Mouse (Mus musculus): ENCODE measurements around the gene Srrm1. TPM values are rescaled to one million over a fixed set of nuclear protein-coding genes. Genes with fewer than 3 reads are reported as not detected.

Gene Srrm1
- polyA plus RNA-seq, 1 experiment: 72.7 TPM

GRCm38 (mm10) chr4:135353794-135354450 is 801 bp upstream of the Srrm1 start:
- no peak for DNase-seq (ENCODE audit: low spot score)

- no peak for DNase-seq (ENCODE audit: low spot score)
Observed at GRCm38 (mm10) chr4:135352326-135353065, 625 bp downstream of the Srrm1 start.

- DNase-seq (ENCODE audit: low spot score): no peak
Observed at GRCm38 (mm10) chr4:135337376-135337942, 15.7 kb downstream of the Srrm1 start.

GRCm38 (mm10) chr4:135336023-135336357 is 17.1 kb downstream of the Srrm1 start:
- no peak for DNase-seq (ENCODE audit: low spot score)

GRCm38 (mm10) chr4:135335327-135336022 is 17.6 kb downstream of the Srrm1 start:
- no peak for DNase-seq (ENCODE audit: low spot score)

GRCm38 (mm10) chr4:135326469-135326868 is 26.7 kb downstream of the Srrm1 start:
- no peak for DNase-seq (ENCODE audit: low spot score)

- no peak for DNase-seq (ENCODE audit: low spot score)
Observed at GRCm38 (mm10) chr4:135326046-135326445, 27.1 kb downstream of the Srrm1 start.

GRCm38 (mm10) chr4:135323021-135323420 is 30.1 kb downstream of the Srrm1 start:
- no peak for DNase-seq (ENCODE audit: low spot score)

- DNase-seq (ENCODE audit: low spot score): no peak
Observed at GRCm38 (mm10) chr4:135317966-135318365, 35.2 kb downstream of the Srrm1 start.

- DNase-seq (ENCODE audit: low spot score): no peak
Observed at GRCm38 (mm10) chr4:135317539-135317938, 35.6 kb downstream of the Srrm1 start.

- DNase-seq (ENCODE audit: low spot score): no peak
Observed at GRCm38 (mm10) chr4:135315287-135315686, 37.8 kb downstream of the Srrm1 start.

GRCm38 (mm10) chr4:135314419-135314832 is 38.7 kb downstream of the Srrm1 start:
- no peak for DNase-seq (ENCODE audit: low spot score)

GRCm38 (mm10) chr4:135313761-135314241 is 39.3 kb downstream of the Srrm1 start:
- no peak for DNase-seq (ENCODE audit: low spot score)

- DNase-seq (ENCODE audit: low spot score): no peak
Observed at GRCm38 (mm10) chr4:135313111-135313691, 39.9 kb downstream of the Srrm1 start.

GRCm38 (mm10) chr4:135312706-135313105 is 40.4 kb downstream of the Srrm1 start:
- no peak for DNase-seq (ENCODE audit: low spot score)

GRCm38 (mm10) chr4:135310371-135310770 is 42.8 kb downstream of the Srrm1 start:
- DNase-seq (ENCODE audit: low spot score): no peak

- DNase-seq (ENCODE audit: low spot score): no peak
Observed at GRCm38 (mm10) chr4:135309726-135310125, 43.4 kb downstream of the Srrm1 start.

- no peak for DNase-seq (ENCODE audit: low spot score)
Observed at GRCm38 (mm10) chr4:135309112-135309659, 43.9 kb downstream of the Srrm1 start.

- no peak for DNase-seq (ENCODE audit: low spot score)
Observed at GRCm38 (mm10) chr4:135306971-135307632, 46.0 kb downstream of the Srrm1 start.

- DNase-seq (ENCODE audit: low spot score): no peak
Observed at GRCm38 (mm10) chr4:135306533-135306932, 46.6 kb downstream of the Srrm1 start.

GRCm38 (mm10) chr4:135302261-135302660 is 50.9 kb downstream of the Srrm1 start:
- DNase-seq (ENCODE audit: low spot score): no peak
